Mouse (Mus musculus): Measurements from ENCODE around the gene Trpm2.

GRCm38 (mm10) chr10:77867546-77867945 is 102.8 kb downstream of the Trpm2 start:
- TF ChIP-seq TCF12 (IDR thresholded peaks at IDR 0.05; ENCODE audit: insufficient read depth, poor library complexity, severe bottlenecking) (no peak), SRF (IDR thresholded peaks at IDR 0.05; ENCODE audit: control insufficient read depth, insufficient read length, low read depth) (no peak), E2F4 (IDR thresholded peaks at IDR 0.05; ENCODE audit: insufficient read depth) (no peak)

Measured in myocyte (in vitro differentiated cells).